Mouse (Mus musculus): ENCODE measurements around the gene Fam25c.

GRCm38 (mm10) chr14:34393295-34393694 is 38.1 kb upstream of the Fam25c start:
- no peak for TF ChIP-seq CTCF (IDR thresholded peaks at IDR 0.05; ENCODE audit: low read depth)
- TF ChIP-seq EP300 (IDR thresholded peaks at IDR 0.05; ENCODE audit: low read depth), result no peak

Measured in liver, embryonic 14.5 days (tissue).